Mouse (Mus musculus) erythroblast, embryonic 14.5 days (primary cell): ENCODE data around the gene Secisbp2l.

ENCODE experiments used
- GATA1 ChIP-seq: IDR thresholded peaks from 2 replicates; pipeline ENCODE4 v1.6.1; 2012; ENCODE audit warnings: low read length, inconsistent platforms, mixed read lengths
- TAL1 ChIP-seq: IDR thresholded peaks from 3 replicates; pipeline ENCODE4 v1.6.1; 2012; ENCODE audit warnings: low read length, inconsistent platforms, mixed read lengths

- TF ChIP-seq GATA1 (no peak), TAL1 (no peak)
Measured at GRCm38 (mm10) chr2:125724546-125725114, 58.0 kb downstream of the Secisbp2l start.
